Mouse (Mus musculus): ENCODE data around the gene Sbf1.

The Sbf1 gene

GRCm38 (mm10) chr15:89321264-89321663, 6.2 kb upstream of the Sbf1 start:
- no peak for DNase-seq (ENCODE audit: low read depth, low spot score)

- no peak for DNase-seq (ENCODE audit: low read depth, low spot score)
Observed at GRCm38 (mm10) chr15:89316146-89316545, 1.0 kb upstream of the Sbf1 start.

GRCm38 (mm10) chr15:89314511-89315189, 461 bp downstream of the Sbf1 start:
- no peak for DNase-seq (ENCODE audit: low read depth, low spot score)

GRCm38 (mm10) chr15:89314107-89314506, 1.0 kb downstream of the Sbf1 start:
- DNase-seq (ENCODE audit: low read depth, low spot score), result no peak

- DNase-seq (ENCODE audit: low read depth, low spot score), result no peak
Observed at GRCm38 (mm10) chr15:89313359-89313758, 1.8 kb downstream of the Sbf1 start.

GRCm38 (mm10) chr15:89309962-89310498, 5.1 kb downstream of the Sbf1 start:
- DNase-seq (ENCODE audit: low read depth, low spot score), result no peak

- DNase-seq (ENCODE audit: low read depth, low spot score), result no peak
Observed at GRCm38 (mm10) chr15:89308406-89309139, 6.5 kb downstream of the Sbf1 start.

GRCm38 (mm10) chr15:89307461-89307860, 7.7 kb downstream of the Sbf1 start:
- DNase-seq (ENCODE audit: low read depth, low spot score), result no peak

GRCm38 (mm10) chr15:89305966-89306365, 9.1 kb downstream of the Sbf1 start:
- DNase-seq (ENCODE audit: low read depth, low spot score), result no peak

GRCm38 (mm10) chr15:89300600-89300999, 14.5 kb downstream of the Sbf1 start:
- DNase-seq (ENCODE audit: low read depth, low spot score), result no peak

GRCm38 (mm10) chr15:89300180-89300579, 14.9 kb downstream of the Sbf1 start:
- DNase-seq (ENCODE audit: low read depth, low spot score), result no peak

- DNase-seq (ENCODE audit: low read depth, low spot score), result no peak
Observed at GRCm38 (mm10) chr15:89297695-89298094, 17.4 kb downstream of the Sbf1 start.

GRCm38 (mm10) chr15:89296465-89296864, 18.6 kb downstream of the Sbf1 start:
- peak; percentile 72 for DNase-seq (ENCODE audit: low read depth, low spot score)

GRCm38 (mm10) chr15:89295580-89296165, 19.4 kb downstream of the Sbf1 start:
- DNase-seq (ENCODE audit: low read depth, low spot score), result no peak

- DNase-seq (ENCODE audit: low read depth, low spot score), result no peak
Observed at GRCm38 (mm10) chr15:89293778-89294177, 21.3 kb downstream of the Sbf1 start.

- DNase-seq (ENCODE audit: low read depth, low spot score), result no peak
Observed at GRCm38 (mm10) chr15:89292795-89293194, 22.3 kb downstream of the Sbf1 start.

GRCm38 (mm10) chr15:89291521-89291920, 23.6 kb downstream of the Sbf1 start:
- no peak for DNase-seq (ENCODE audit: low read depth, low spot score)

GRCm38 (mm10) chr15:89289455-89289854, 25.7 kb downstream of the Sbf1 start:
- no peak for DNase-seq (ENCODE audit: low read depth, low spot score)

- DNase-seq (ENCODE audit: low read depth, low spot score), result no peak
Observed at GRCm38 (mm10) chr15:89288227-89288767, 26.8 kb downstream of the Sbf1 start.

GRCm38 (mm10) chr15:89286582-89286981, 28.5 kb downstream of the Sbf1 start:
- no peak for DNase-seq (ENCODE audit: low read depth, low spot score)

- no peak for DNase-seq (ENCODE audit: low read depth, low spot score)
Observed at GRCm38 (mm10) chr15:89286114-89286513, 29.0 kb downstream of the Sbf1 start.

- no peak for DNase-seq (ENCODE audit: low read depth, low spot score)
Observed at GRCm38 (mm10) chr15:89285478-89285877, 29.6 kb downstream of the Sbf1 start.

Data from skeletal muscle tissue, adult 2 months (tissue).